In the genomic region with DNA sequence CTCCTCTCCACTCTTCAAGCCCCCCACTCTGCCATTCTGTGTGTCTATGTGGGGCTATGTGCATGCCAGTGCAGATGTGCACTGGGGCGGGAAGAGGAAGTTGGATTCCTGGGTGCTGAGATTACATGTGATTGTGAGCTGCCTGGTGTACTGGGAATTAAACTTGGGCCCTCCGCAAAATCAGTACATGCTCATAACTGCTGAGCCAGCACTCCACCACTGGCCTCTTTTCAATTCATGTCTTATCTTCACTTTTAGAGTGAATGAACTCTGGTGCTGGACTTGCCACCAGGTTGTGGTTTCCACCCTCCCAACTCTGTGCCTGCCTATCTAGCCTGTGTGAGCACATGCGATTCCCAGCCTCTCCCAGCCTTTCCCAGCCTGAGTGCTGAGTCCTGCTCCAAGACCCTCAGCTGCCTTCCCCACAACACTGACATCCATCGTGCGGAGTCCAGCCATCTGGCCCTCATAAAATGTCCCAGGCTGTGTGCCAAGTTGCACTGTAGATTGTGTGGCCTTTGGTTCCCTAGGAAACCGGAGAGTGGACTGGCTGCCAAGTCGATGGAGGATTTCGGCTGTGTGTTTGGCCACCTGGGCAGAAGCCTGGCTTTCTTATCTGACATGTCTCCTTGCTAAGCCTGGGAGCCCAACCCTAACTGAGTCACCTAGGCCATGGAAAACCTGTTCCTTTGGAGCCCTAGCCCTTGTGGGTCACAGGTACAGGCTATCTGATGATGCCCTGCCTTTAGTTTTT, we compare ENCODE assay signal across 8 mouse cellular contexts. TPM values are rescaled to one million over a fixed set of nuclear protein-coding genes. Genes with fewer than 3 reads are reported as not detected.
DNase-seq lines count a peak whose midpoint lies in the region; ATAC-seq lines count a peak whose summit lies in the region.

No protein-coding gene starts in this region.

- no peaks in the 10 kb centered on the region for H3K9me3 ChIP-seq in intestine, embryonic 15.5 days
- no peaks in the 10 kb centered on the region for H3K9me3 ChIP-seq in midbrain, embryonic 14.5 days (ENCODE audit: control insufficient read depth, low read length)

- 21% methylated on average over 8 of the region's 8 CpGs for WGBS in intestine, embryonic 15.5 days
- whole genome bisulfite sequencing in midbrain, embryonic 14.5 days = 49% methylated on average over 8 of the region's 8 CpGs

- no peak overlapping the region for H3K9ac ChIP-seq in intestine, embryonic 15.5 days
- H3K9ac ChIP-seq in midbrain, embryonic 14.5 days (replicated peaks; ENCODE audit: low read length) = no peak overlapping the region

- 0 out of 2 replicates have a peak overlapping the region, but pooled peaks have one; percentile 12 for H3K4me2 ChIP-seq in intestine, embryonic 15.5 days (replicated peaks)
- H3K4me2 ChIP-seq in midbrain, embryonic 14.5 days (ENCODE audit: low read length) = no peak overlapping the region

- intact Hi-C loops in left cerebral cortex, postnatal 25 days (cut with DNase I) = no loop called here

- H3K36me3 ChIP-seq in intestine, embryonic 15.5 days = no peaks in the 10 kb centered on the region
- no peaks in the 10 kb centered on the region for H3K36me3 ChIP-seq in midbrain, embryonic 14.5 days (ENCODE audit: control insufficient read depth, insufficient read depth, low read length)

- DNase-seq in adrenal gland, postnatal 14 days = peak; percentile 87
- DNase-seq in cerebellum, postnatal 4 days (ENCODE audit: low spot score in 2 of 2) = peak; percentile 63 to 88
- DNase-seq in gastrocnemius, postnatal 4 days (ENCODE audit: low spot score in 2 of 2) = peak; percentile 57 to 86
- DNase-seq in left cerebral cortex, postnatal 25 days (ENCODE audit: low spot score in 2 of 2) = peak; percentile 44 to 47
- peak; percentile 86 for DNase-seq in midbrain, embryonic 14.5 days
- DNase-seq in testis, postnatal 14 days (ENCODE audit: low spot score) = peak; percentile 71
- no peak for DNase-seq in spleen, postnatal 4 days (ENCODE audit: low spot score in 2 of 2)

- H3K27ac ChIP-seq in intestine, embryonic 15.5 days = peak overlapping the region; percentile 82
- peak overlapping the region; percentile 41; the same call in 1 of the 2 replicates for H3K27ac ChIP-seq in midbrain, embryonic 14.5 days (replicated peaks; ENCODE audit: low read depth, low read length)

- no peaks in the 10 kb centered on the region for H3K27me3 ChIP-seq in intestine, embryonic 15.5 days (replicated peaks)
- H3K27me3 ChIP-seq in midbrain, embryonic 14.5 days (ENCODE audit: control insufficient read depth, insufficient read depth, low read length) = no peaks in the 10 kb centered on the region

- peak; percentile 89 for ATAC-seq in intestine, embryonic 15.5 days
- ATAC-seq in midbrain, embryonic 14.5 days (ENCODE audit: low FRiP score, low TSS enrichment) = peak; percentile 83

- peaks cover 18% of the 10 kb centered on the region for H3K4me1 ChIP-seq in intestine, embryonic 15.5 days (replicated peaks)
- H3K4me1 ChIP-seq in midbrain, embryonic 14.5 days (ENCODE audit: control insufficient read depth, insufficient read depth, low read length) = 0 out of 2 replicates have a peak, but pooled peaks cover 12% of the 10 kb centered on the region

- no peak overlapping the region for H3K4me3 ChIP-seq in intestine, embryonic 15.5 days (replicated peaks)
- H3K4me3 ChIP-seq in midbrain, embryonic 14.5 days (replicated peaks; ENCODE audit: low read depth, low read length) = no peak overlapping the region

RNA-seq across cellular contexts. Expression of a gene that starts 36.3 kb away (rescaled TPM):
- 17.0 and 19.5 TPM in 2 replicates for total RNA-seq in adrenal gland, postnatal 14 days (2021)
- 10 to 100 TPM; 13.4 to 14.6 TPM for total RNA-seq in gastrocnemius, postnatal 4 days (2021)
- polyA plus RNA-seq in intestine, embryonic 15.5 days (2015; fragmentation: Nextera tagmentation; extraction: Ambion mirVana) = 4.9 and 5.1 TPM in 2 replicates
- total RNA-seq in left cerebral cortex, postnatal 25 days (2021) = 10 to 100 TPM; 38.7 to 39.9 TPM
- 6.4 and 10.7 TPM in 2 replicates for polyA plus RNA-seq in midbrain, embryonic 14.5 days (2014; fragmentation: Nextera tagmentation; extraction: Ambion mirVana)

Comparison
In these comparisons a context has a peak if more than half of its experiments do, and no peak if none do; other contexts are left out.
1. DNase-seq: peak in adrenal gland, postnatal 14 days (single experiment), cerebellum, postnatal 4 days (2 of 2), gastrocnemius, postnatal 4 days (2 of 2), left cerebral cortex, postnatal 25 days (2 of 2), midbrain, embryonic 14.5 days (single experiment) and testis, postnatal 14 days (single experiment); none in spleen, postnatal 4 days (0 of 2).